Mouse (Mus musculus) neural tube, embryonic 13.5 days (tissue): Measurements from ENCODE around the gene Zfp593. TPM values are rescaled to one million over a fixed set of nuclear protein-coding genes. Genes with fewer than 3 reads are reported as not detected.
"Not testable (repeated sequence)": the region's sequence is repeated elsewhere in the genome, so short reads cannot be mapped to it uniquely, and the experiment has no call there.

Experiments
- ATAC-seq: fragments of 200-750 bp; cut with Nextera tagmentation; 2 replicates; pipeline ENCODE4 v1.8.0; 2017; ENCODE audit warnings: low read depth, mild to moderate bottlenecking, moderate TSS enrichment, moderate library complexity
- H3K27ac ChIP-seq: fragments of 300-500 bp; sonication (generic); replicated peaks from 2 replicates; pipeline ENCODE4 v1.5.1; 2015; ENCODE audit warnings: moderate library complexity, mild to moderate bottlenecking, inconsistent platforms
- H3K27me3 ChIP-seq: fragments of 300-500 bp; sonication (generic); 2 replicates; pipeline ENCODE4 v1.6.1; 2015; ENCODE audit warnings: mild to moderate bottlenecking, inconsistent platforms
- H3K36me3 ChIP-seq: fragments of 300-500 bp; sonication (generic); 2 replicates; pipeline ENCODE4 v1.6.1; 2015; ENCODE audit warnings: mild to moderate bottlenecking, inconsistent platforms
- H3K4me1 ChIP-seq: fragments of 300-500 bp; sonication (generic); replicated peaks from 2 replicates; pipeline ENCODE4 v1.6.1; 2015; ENCODE audit warnings: inconsistent platforms
- H3K4me2 ChIP-seq: fragments of 300-500 bp; sonication (generic); 2 replicates; pipeline ENCODE4 v1.6.1; 2015; ENCODE audit warnings: inconsistent platforms, mild to moderate bottlenecking, moderate library complexity
- H3K4me3 ChIP-seq: fragments of 300-500 bp; sonication (generic); 2 replicates; pipeline ENCODE4 v1.5.1; 2015; ENCODE audit warnings: mild to moderate bottlenecking, inconsistent platforms
- H3K9ac ChIP-seq: fragments of 300-500 bp; sonication (generic); 2 replicates; pipeline ENCODE4 v1.6.1; 2015; ENCODE audit warnings: moderate library complexity, mild to moderate bottlenecking, inconsistent platforms
- H3K9me3 ChIP-seq: fragments of 300-500 bp; sonication (generic); 2 replicates; pipeline ENCODE4 v1.6.1; 2016; ENCODE audit warnings: inconsistent platforms
- WGBS: fragments of 180-500 bp; shearing (Covaris S2); methylation state at CpG from one replicate; pipeline ENCODE4 v1.1.7; 2015; 5-methylcytosine and 5-hydroxymethylcytosine counted together
- polyA plus RNA-seq: library from polyadenylated mRNA; unstranded; fragments of >200 nt; fragmentation: Nextera tagmentation; extraction: Ambion mirVana; gene quantifications from 2 replicates; pipeline ENCODE4 v1.2.1, GENCODE M21; 2015

The Zfp593 gene
- polyA plus RNA-seq, 1 experiment from 2014 or later, result 15.7 TPM

DNA sequence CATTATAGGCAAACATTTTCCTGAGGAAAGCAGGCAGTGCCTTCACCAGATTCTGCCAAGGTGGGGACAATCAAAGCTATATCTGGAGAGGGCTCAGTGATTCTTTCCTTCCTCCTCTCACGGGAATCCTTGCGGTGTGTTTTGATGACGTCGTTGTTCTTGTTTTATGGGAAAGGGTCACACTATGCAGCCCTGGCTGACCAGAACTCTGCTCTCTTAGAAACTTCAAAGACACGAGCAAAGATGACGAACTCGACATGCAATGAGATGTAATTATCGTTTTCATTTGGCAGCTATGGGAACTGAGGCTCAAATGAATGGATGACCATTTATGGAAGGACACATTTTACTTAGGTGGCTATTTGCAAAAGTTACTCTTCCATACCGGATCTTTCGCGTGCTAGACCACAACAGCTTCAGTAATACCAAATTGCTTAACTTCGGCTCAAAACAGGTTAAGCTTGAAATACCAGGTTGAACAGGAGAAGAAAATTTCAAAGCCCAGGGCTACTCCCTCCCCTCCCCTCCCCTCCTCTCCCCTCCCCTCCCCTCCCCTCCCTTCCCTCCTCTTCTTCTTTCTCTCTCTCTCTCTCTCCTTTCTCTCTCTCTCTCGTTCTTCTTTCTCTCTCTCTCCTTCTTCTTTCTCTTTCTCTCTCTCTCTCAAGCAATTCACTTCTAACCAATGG is 27.5 kb upstream of the Zfp593 start:
- no peak for ATAC-seq
- H3K9ac ChIP-seq, result no peak overlapping the region
- H3K4me2 ChIP-seq, result peak overlapping the region; percentile 23
- H3K27me3 ChIP-seq, result no peaks in the 10 kb centered on the region
- no peak overlapping the region for H3K27ac ChIP-seq
- no peaks in the 10 kb centered on the region for H3K9me3 ChIP-seq
- 26% methylated on average over 12 of the region's 13 CpGs for WGBS
- H3K4me3 ChIP-seq, result no peak overlapping the region
- no peaks in the 10 kb centered on the region for H3K4me1 ChIP-seq
- H3K36me3 ChIP-seq, result peaks cover 17% of the 10 kb centered on the region

DNA sequence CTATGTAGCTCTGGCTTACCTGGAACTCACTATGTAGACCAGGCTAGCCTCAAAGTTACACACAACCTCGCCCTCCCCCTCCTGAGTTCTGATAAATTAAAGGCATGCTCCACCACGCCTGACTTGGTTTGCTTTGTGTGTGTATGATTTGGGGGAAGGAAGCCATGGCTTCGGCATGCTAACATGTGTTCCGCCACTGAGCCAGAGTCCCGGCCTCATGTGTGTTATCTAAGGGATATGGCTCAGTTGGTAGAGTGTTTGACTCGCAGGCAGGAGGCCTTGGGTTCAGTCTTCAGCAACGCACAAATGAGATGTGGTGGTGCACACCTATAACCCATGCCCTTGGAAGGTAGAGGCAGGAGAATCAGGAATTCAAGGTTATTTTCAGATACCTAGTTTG is 26.6 kb upstream of the Zfp593 start:
- Histone ChIP-seq H3K27me3 (no peaks in the 10 kb centered on the region), H3K4me1 (no peaks in the 10 kb centered on the region), H3K36me3 (peaks cover 8% of the 10 kb centered on the region), H3K4me3 (no peak overlapping the region), H3K4me2 (no peak overlapping the region), H3K27ac (no peak overlapping the region), H3K9me3 (no peaks in the 10 kb centered on the region), H3K9ac (no peak overlapping the region)
- no peak for ATAC-seq
- WGBS, result 85% methylated on average over 7 of the region's 7 CpGs

GRCm38 (mm10) chr4:134269622-134270021 is 24.2 kb upstream of the Zfp593 start:
- not testable (repeated sequence) for H3K9me3 ChIP-seq, H3K27me3 ChIP-seq, H3K27ac ChIP-seq, H3K4me2 ChIP-seq, H3K4me1 ChIP-seq, ATAC-seq, H3K4me3 ChIP-seq, H3K36me3 ChIP-seq, H3K9ac ChIP-seq

- Histone ChIP-seq H3K9ac (no peak overlapping the region), H3K4me2 (no peak overlapping the region), H3K27me3 (no peaks in the 10 kb centered on the region), H3K4me3 (no peak overlapping the region), H3K9me3 (no peaks in the 10 kb centered on the region), H3K36me3 (no peaks in the 10 kb centered on the region), H3K4me1 (no peaks in the 10 kb centered on the region), H3K27ac (no peak overlapping the region)
- ATAC-seq, result no peak
- 86% methylated on average over 19 of the region's 19 CpGs for WGBS
Observed at GRCm38 (mm10) chr4:134268102-134268655, 22.8 kb upstream of the Zfp593 start.

DNA sequence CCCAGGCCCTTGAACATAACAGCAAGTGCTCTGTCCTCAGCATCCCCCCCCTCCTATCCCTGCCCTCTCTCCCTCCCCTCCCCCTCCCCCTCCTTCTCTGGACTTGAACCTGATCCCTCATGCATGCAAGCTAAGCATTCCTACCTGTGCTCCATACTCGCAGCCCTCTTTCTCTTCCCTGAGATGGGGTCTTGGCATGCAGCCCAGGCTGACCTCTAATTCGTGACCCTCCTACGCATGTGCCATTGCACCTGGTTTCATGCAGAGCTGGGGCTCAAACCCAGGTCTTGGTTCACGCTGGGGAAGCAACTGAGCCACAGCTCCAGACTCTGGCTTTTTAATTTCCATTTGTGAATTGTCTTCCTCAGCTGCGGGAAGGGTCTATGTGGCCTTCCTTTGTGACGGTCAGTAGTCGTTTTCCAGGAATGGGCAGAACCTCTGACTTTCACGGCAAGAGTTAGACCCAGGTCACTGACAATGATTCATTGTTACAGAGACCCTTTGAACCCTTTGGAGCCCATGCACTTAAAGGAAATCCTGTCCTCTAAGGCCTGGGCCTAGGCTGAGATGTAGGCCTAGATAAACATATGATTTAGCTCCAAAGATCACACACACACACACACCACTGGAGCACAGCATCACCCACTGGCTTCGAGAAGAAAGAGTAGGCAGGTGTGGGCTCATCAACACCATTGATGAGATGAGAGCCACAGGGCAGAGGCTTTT is 20.6 kb upstream of the Zfp593 start:
- no peaks in the 10 kb centered on the region for H3K27me3 ChIP-seq
- 43% methylated on average over 9 of the region's 9 CpGs for WGBS
- no peaks in the 10 kb centered on the region for H3K4me1 ChIP-seq
- H3K4me2 ChIP-seq, result no peak overlapping the region
- H3K9ac ChIP-seq, result no peak overlapping the region
- ATAC-seq, result no peak
- H3K27ac ChIP-seq, result no peak overlapping the region
- H3K9me3 ChIP-seq, result no peaks in the 10 kb centered on the region
- H3K36me3 ChIP-seq, result no peaks in the 10 kb centered on the region
- H3K4me3 ChIP-seq, result no peak overlapping the region

GRCm38 (mm10) chr4:134263191-134263590 is 17.8 kb upstream of the Zfp593 start:
- no peak overlapping the region for H3K4me3 ChIP-seq
- no peaks in the 10 kb centered on the region for H3K36me3 ChIP-seq
- H3K27me3 ChIP-seq, result no peaks in the 10 kb centered on the region
- no peak for ATAC-seq
- no peaks in the 10 kb centered on the region for H3K9me3 ChIP-seq
- H3K9ac ChIP-seq, result no peak overlapping the region
- H3K27ac ChIP-seq, result no peak overlapping the region
- H3K4me2 ChIP-seq, result no peak overlapping the region
- WGBS, result 38% methylated on average over 6 of the region's 6 CpGs
- no peaks in the 10 kb centered on the region for H3K4me1 ChIP-seq

GRCm38 (mm10) chr4:134258354-134258753 is 13.0 kb upstream of the Zfp593 start:
- Histone ChIP-seq H3K27ac (no peak overlapping the region), H3K9me3 (no peaks in the 10 kb centered on the region), H3K4me1 (peaks cover 39% of the 10 kb centered on the region), H3K4me3 (no peak overlapping the region), H3K4me2 (no peak overlapping the region), H3K36me3 (no peaks in the 10 kb centered on the region), H3K27me3 (peaks cover 25% of the 10 kb centered on the region), H3K9ac (no peak overlapping the region)
- no peak for ATAC-seq
- WGBS, result 59% methylated on average over 11 of the region's 11 CpGs

- Histone ChIP-seq H3K4me2 (no peak overlapping the region), H3K27ac (peak overlapping the region; percentile 9), H3K9me3 (no peaks in the 10 kb centered on the region), H3K27me3 (peaks cover 34% of the 10 kb centered on the region), H3K4me3 (no peak overlapping the region), H3K36me3 (no peaks in the 10 kb centered on the region), H3K9ac (no peak overlapping the region), H3K4me1 (peaks cover 48% of the 10 kb centered on the region)
- WGBS, result 8% methylated on average over 11 of the region's 11 CpGs
- no peak for ATAC-seq
Observed at GRCm38 (mm10) chr4:134257198-134258009, 12.0 kb upstream of the Zfp593 start.

DNA sequence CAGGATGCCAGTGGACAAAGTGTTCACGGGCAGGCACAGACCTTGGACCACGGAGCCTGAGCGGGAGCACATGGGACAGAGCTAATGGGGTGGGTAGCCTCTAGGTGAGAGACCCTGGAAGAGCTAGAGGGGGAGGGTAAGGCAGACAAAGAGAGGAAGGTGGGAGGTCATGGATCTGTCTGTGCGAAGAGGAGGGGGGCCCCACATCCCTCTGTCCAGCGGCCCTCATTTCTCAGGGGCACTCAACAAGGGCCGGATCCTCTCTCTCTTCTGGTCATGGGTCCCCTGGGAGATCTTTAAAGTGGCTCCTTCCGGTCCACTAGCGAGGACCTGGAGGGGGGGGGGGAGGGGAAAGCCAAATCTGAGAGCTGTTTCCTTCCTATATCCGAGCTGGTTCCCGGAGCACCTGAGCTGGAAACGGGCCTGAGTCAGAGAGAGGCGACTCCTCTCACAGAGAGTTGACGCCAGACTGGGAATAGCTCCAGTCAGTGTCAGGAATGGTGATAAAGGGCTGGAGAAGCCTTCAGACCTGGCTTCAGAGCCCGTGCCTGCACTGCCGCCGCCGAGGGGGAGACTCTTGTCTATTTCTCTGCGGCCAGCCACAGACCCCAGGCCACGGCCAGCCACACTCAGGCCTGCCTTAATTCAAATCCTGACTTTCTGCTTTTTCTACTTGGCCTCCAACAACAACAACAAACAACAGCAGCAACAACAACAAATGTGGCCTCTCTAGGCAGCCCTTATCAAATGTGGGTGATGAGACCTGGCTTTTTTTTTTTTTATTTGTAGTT is 11.2 kb upstream of the Zfp593 start:
- WGBS, result 5% methylated on average over 19 of the region's 19 CpGs
- H3K27ac ChIP-seq, result peak overlapping the region; percentile 23; the same call in 1 of the 2 replicates
- H3K36me3 ChIP-seq, result no peaks in the 10 kb centered on the region
- 0 out of 2 replicates have a peak overlapping the region, but pooled peaks have one; percentile 9 for H3K4me2 ChIP-seq
- H3K9me3 ChIP-seq, result no peaks in the 10 kb centered on the region
- H3K4me1 ChIP-seq, result peaks cover 56% of the 10 kb centered on the region
- H3K27me3 ChIP-seq, result peaks cover 42% of the 10 kb centered on the region
- no peak for ATAC-seq
- no peak overlapping the region for H3K4me3 ChIP-seq
- H3K9ac ChIP-seq, result 0 out of 2 replicates have a peak overlapping the region, but pooled peaks have one; percentile 28

- Histone ChIP-seq H3K27me3 (peaks cover 50% of the 10 kb centered on the region), H3K9me3 (no peaks in the 10 kb centered on the region), H3K36me3 (no peaks in the 10 kb centered on the region), H3K4me2 (no peak overlapping the region), H3K9ac (no peak overlapping the region), H3K4me1 (peaks cover 64% of the 10 kb centered on the region), H3K4me3 (no peak overlapping the region), H3K27ac (0 out of 2 replicates have a peak overlapping the region, but pooled peaks have one; percentile 23)
- no peak for ATAC-seq
- 18% methylated on average over 4 of the region's 4 CpGs for WGBS
Observed at GRCm38 (mm10) chr4:134255854-134256253, 10.5 kb upstream of the Zfp593 start.

DNA sequence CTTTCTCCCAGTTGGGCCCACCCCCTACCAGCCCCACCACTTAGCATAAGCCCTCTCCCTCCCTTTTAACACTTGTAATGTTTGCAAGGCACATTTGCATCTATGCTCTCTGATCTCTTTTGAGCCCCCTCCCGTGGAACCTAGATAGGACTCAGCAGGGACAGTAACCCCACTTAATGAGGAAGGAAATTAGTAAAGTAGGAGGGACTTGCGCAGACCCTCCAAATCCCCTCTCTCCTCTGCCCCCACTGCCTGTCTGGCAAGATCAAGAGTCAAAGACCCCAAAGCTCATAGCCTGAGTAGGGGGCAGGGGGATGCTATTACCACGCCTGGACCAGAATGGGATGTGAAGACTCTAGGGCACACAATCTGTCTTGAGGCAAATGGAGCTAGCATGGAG is 9.4 kb upstream of the Zfp593 start:
- Histone ChIP-seq H3K27ac (no peak overlapping the region), H3K4me1 (peaks cover 74% of the 10 kb centered on the region), H3K27me3 (peaks cover 60% of the 10 kb centered on the region), H3K9me3 (no peaks in the 10 kb centered on the region), H3K36me3 (no peaks in the 10 kb centered on the region), H3K9ac (no peak overlapping the region), H3K4me3 (no peak overlapping the region), H3K4me2 (no peak overlapping the region)
- ATAC-seq, result no peak
- 23% methylated on average over 3 of the region's 3 CpGs for WGBS
